Mouse (Mus musculus) heart, adult 9 months (tissue): ENCODE measurements around the gene Ap1s3.

ENCODE experiments used
- DNase-seq, 2 experiments: peaks; one replicate each; pipeline ENCODE4 v3.0.0; 2022; ENCODE audit warnings: low spot score in 2 of 2

Gene Ap1s3

GRCm38 (mm10) chr1:79671543-79672337 is at the start of gene Ap1s3:
Ap1s3 (minus strand) TSS chr1:79671972.
- peak in 1 of 2 experiments; percentile 2 for DNase-seq

- no peak for DNase-seq
Observed at GRCm38 (mm10) chr1:79714152-79714923, 42.6 kb upstream of the Ap1s3 start.

- no peak for DNase-seq
Observed at GRCm38 (mm10) chr1:79713081-79713480, 41.3 kb upstream of the Ap1s3 start.

GRCm38 (mm10) chr1:79711147-79712126 is 39.7 kb upstream of the Ap1s3 start:
- peak in 1 of 2 experiments; percentile 23 for DNase-seq

- no peak for DNase-seq
Observed at GRCm38 (mm10) chr1:79710678-79711077, 38.9 kb upstream of the Ap1s3 start.

- no peak for DNase-seq
Observed at GRCm38 (mm10) chr1:79710216-79710615, 38.4 kb upstream of the Ap1s3 start.

- DNase-seq: no peak
Observed at GRCm38 (mm10) chr1:79707383-79707782, 35.6 kb upstream of the Ap1s3 start.

- DNase-seq: no peak
Observed at GRCm38 (mm10) chr1:79706707-79707106, 34.9 kb upstream of the Ap1s3 start.

- DNase-seq: no peak
Observed at GRCm38 (mm10) chr1:79704672-79705071, 32.9 kb upstream of the Ap1s3 start.

- no peak for DNase-seq
Observed at GRCm38 (mm10) chr1:79703520-79703919, 31.7 kb upstream of the Ap1s3 start.

GRCm38 (mm10) chr1:79698506-79698905 is 26.7 kb upstream of the Ap1s3 start:
- no peak for DNase-seq

GRCm38 (mm10) chr1:79697382-79697781 is 25.6 kb upstream of the Ap1s3 start:
- no peak for DNase-seq

- no peak for DNase-seq
Observed at GRCm38 (mm10) chr1:79696933-79697332, 25.2 kb upstream of the Ap1s3 start.

GRCm38 (mm10) chr1:79692482-79692881 is 20.7 kb upstream of the Ap1s3 start:
- no peak for DNase-seq

GRCm38 (mm10) chr1:79687254-79687653 is 15.5 kb upstream of the Ap1s3 start:
- no peak for DNase-seq

- no peak for DNase-seq
Observed at GRCm38 (mm10) chr1:79684027-79684426, 12.3 kb upstream of the Ap1s3 start.

- DNase-seq: no peak
Observed at GRCm38 (mm10) chr1:79682936-79683335, 11.2 kb upstream of the Ap1s3 start.

GRCm38 (mm10) chr1:79680777-79681176 is 9.0 kb upstream of the Ap1s3 start:
- DNase-seq: no peak

- DNase-seq: no peak
Observed at GRCm38 (mm10) chr1:79678117-79678684, 6.4 kb upstream of the Ap1s3 start.

GRCm38 (mm10) chr1:79675716-79676115 is 3.9 kb upstream of the Ap1s3 start:
- no peak for DNase-seq

GRCm38 (mm10) chr1:79671196-79671542 is 603 bp downstream of the Ap1s3 start:
- DNase-seq: no peak
